Mouse (Mus musculus): ENCODE results near the gene Sec13. TPM values are rescaled to one million over a fixed set of nuclear protein-coding genes. Genes with fewer than 3 reads are reported as not detected.

Gene Sec13
- total RNA-seq (2021) = 100 to 1,000 TPM; 122 to 123 TPM
- long read RNA-seq, experiment 1, transcript Sec13-201 (9 exons, 1,353 nt) = major isoform, 106 of 121 reads
- long read RNA-seq, experiment 1, partial matches to known transcripts = 9 of 121 reads
- long read RNA-seq, experiment 1, other reads (novel, unspliced or antisense) = 6 of 121 reads
- long read RNA-seq, experiment 2, transcript Sec13-201 (9 exons, 1,353 nt) = major isoform, 125 of 151 reads
- long read RNA-seq, experiment 2, partial matches to known transcripts = 13 of 151 reads
- long read RNA-seq, experiment 2, other reads (novel, unspliced or antisense) = 12 of 151 reads

DNA sequence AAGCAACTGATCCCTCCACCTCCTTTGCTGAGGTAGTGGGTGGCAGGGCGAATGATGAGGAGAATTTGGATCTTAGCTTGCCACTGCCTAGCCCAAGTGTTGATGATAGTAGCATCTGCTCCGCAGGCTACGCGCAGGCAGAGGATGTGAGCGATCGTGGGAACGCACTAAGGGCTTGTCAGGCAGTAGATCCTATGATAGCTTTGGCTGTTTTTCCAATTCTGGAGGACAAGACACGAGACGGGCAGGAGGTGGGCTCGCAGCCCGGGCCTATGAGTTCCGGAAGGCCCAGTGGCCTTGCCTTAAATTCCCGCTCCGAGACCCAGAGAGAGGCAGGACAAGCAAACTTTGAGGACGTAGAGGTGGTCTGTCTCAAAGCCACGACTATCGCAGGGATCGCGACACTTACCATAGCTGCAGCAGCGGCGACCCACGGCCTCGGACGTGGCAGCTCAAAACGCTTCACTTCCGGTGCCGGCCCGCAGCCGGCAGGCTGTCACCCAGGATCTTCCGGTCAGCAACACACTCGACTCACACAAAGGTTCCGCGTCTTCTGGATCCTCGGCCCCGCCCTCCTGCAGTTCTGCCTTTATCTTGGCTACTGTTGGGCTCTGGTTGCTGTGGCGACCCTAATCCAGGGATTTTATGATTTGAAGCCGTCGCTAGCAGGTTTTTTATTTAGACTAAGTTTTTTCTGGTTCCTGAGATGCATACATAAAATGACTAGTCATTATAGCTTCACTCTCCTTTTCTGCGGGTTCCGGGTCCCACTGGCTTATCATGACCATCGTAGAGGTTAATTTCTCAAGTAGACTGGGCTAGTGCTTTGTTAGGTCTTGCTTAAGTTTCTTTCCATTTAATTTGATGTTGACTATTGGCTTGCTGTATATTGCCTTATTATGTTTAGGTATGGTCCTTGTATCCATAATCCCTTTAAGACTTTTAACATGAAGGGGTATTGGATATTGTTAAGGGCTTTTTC lies at the start of gene Sec13:
Gene Sec13 (minus strand): TSS at position 508 of the 982 bp plus-strand sequence.
- peak; percentile 57 to 65 for DNase-seq (ENCODE audit: low spot score in 2 of 2)

DNA sequence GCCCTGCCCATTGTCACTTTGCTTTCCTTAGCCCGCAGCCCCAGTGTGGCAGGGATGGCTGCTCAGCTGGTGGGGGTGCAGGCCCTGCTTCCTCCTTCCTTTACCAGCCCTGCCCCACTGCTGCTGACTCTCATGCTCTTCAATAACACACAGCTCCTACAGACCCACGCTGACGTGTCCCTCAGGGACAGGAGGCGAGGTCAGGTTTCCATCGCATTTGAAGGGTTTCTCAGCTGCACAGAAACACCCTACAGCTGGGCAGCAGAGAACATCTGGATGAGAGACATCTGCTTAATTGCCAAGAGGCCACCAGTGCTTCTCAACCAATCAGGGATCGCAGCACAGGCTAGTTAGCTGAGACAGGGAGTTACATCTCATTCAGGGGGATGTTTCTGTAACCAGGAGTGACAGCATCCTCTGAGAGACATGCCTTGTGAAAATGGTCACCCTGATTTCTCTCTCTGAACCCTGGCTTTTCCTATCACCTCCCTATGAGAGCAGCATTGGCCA lies 47.0 kb upstream of the Sec13 start:
- DNase-seq (ENCODE audit: low spot score in 2 of 2) = no peak

GRCm38 (mm10) chr6:113785658-113786057 lies 45.1 kb upstream of the Sec13 start:
- DNase-seq (ENCODE audit: low spot score in 2 of 2) = no peak

- DNase-seq (ENCODE audit: low spot score in 2 of 2) = no peak
Measured at GRCm38 (mm10) chr6:113778229-113778753, 37.7 kb upstream of the Sec13 start.

DNA sequence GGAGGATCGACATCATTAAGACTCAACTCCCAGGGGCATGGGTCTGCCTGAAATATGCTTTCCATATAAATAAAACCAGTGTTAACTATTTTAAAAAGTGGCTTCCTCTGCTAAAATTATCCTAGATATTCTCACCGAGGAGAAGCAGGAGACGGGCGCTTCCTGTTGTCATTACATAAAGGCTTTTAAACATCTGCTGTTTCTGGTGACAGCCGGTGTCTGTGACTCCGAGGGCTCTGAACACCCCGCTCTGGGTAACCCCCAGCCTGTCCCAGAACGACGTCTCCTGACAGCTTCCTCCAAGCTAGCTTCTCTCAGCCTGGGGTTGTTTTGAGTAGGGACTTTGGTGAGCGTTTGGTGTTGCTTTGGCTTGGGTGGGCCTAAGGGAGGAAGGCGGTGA lies 28.3 kb upstream of the Sec13 start:
- no peak for DNase-seq (ENCODE audit: low spot score in 2 of 2)

DNA sequence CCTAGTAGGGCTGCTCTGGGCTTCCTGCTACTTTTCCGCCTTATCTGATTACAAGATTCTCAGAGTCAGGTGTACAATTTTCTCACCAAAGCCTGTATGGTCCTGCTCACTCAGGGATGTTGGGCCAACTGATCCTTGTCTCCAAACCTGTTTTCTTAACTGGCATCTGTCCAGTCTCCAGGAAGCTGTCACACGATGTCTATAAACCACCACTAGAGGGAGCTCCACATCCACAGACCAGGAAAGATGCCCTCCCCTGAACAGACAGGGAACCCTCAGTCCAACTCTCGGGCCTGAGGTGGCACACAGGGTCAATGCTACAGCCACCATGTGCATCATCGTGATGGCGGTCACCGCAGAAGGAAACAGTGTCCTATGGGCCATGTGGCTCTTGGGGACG lies 21.1 kb upstream of the Sec13 start:
- DNase-seq (ENCODE audit: low spot score in 2 of 2) = no peak

DNA sequence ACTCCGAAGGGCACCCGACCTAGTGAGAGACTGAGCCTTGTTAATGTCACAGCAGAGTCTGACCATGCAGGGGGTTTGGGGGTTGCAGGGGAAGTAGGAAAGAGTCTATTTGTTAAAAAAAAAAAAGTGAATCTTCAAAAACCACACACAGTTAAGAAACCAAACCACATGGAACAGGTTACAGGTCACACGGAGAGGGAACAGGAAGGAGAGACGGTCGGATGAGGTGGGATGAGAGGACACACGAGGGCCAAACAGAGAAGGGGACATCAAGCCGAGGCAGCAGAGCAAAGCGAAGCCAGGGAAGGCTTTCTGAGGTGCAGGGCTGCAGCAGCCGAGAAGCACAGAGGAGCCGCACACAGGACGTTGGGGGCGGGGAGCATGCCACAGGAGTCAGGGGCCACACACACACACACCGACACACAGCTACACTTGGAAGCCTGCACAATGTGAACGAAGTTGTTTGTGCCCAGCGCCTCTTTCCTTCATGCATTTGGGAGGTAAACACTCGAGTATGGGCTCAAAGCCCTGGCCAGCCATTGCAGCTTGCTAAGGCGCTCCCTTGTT lies 8.7 kb upstream of the Sec13 start:
- DNase-seq (ENCODE audit: low spot score in 2 of 2) = no peak

DNA sequence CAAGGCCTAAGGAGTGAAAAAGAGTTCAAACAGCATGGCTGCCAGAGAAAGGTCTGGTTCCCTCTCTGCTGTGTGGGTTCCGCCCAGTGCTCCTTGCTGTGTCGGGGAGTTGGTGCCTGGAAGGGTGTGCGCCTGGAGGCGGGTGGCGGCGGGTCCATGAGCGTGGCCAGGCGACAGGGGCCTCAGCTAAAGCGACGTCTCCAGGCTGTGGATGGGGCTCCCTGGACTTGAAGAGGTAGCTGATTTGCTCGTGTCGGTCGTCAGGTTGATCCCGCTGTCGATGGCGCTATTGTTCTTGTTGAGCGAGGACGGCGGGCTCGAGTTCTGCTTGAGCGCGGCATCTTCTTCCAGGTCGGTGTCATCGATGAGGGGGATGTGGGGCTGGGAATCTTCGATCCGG lies 7.8 kb upstream of the Sec13 start:
- no peak for DNase-seq (ENCODE audit: low spot score in 2 of 2)

DNA sequence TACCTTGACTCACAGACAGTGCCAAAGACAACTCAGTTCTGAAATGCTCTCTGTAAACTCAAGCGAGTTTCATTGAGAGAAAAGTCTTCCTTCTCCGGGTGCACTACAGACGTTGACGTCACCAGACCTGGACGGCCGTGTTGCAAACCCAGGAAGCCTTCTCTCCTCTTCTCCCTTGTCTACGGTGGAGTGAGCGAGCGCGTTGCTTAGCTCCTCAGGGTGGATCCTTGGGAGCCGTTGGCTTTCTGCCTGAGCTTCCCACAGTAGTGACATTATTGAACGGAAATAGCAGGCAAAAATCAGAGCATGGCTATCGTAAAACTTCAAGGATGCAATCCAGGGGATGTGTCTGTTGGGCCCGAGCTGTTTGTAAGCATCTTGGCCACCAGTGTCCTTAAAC lies 6.7 kb upstream of the Sec13 start:
- no peak for DNase-seq (ENCODE audit: low spot score in 2 of 2)

DNA sequence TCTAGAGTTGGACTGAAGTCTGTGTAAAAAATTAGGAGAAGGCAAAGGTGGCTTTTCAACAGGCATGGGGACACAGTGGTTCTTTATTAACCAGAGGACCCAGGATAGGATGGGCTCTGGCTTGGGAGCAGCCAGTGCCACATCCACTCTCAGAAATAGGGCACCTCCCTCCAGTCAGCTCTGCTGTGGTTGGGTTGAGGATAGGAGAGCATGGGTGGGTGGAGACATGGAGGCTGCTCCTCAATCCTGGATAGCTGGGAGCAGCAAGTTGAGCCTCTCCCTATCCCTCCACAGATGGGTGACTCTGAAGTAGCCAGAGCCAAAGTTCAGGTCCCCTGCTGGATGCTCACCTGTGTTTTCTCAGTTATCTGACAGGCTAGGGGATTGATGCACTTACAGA lies 4.6 kb upstream of the Sec13 start:
- no peak for DNase-seq (ENCODE audit: low spot score in 2 of 2)

DNA sequence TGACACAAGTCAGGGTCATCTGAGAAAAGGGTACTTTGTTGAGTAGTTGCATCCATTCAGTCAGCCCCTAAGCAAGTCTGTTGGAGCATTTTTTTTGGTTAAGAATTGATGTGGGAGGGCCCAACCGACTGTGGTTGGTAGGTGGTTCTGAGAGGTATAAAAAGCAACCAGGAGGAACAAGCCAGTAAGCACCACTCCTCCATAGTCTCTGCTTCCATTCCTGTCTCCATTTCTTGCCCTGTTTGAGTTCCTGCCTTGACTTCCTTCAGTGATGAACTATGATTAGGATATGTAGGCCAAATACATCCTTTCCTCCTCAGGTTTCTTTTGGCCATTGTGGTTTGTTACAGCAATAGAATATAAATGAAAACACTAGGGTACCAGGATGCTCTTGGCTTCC lies 2.6 kb upstream of the Sec13 start:
- DNase-seq (ENCODE audit: low spot score in 2 of 2) = no peak

- DNase-seq (ENCODE audit: low spot score in 2 of 2) = no peak
Measured at GRCm38 (mm10) chr6:113742321-113742720, 1.8 kb upstream of the Sec13 start.

GRCm38 (mm10) chr6:113741425-113741824 lies 882 bp upstream of the Sec13 start:
- DNase-seq (ENCODE audit: low spot score in 2 of 2) = no peak

GRCm38 (mm10) chr6:113737318-113738046 lies 3.1 kb downstream of the Sec13 start:
- no peak for DNase-seq (ENCODE audit: low spot score in 2 of 2)

DNA sequence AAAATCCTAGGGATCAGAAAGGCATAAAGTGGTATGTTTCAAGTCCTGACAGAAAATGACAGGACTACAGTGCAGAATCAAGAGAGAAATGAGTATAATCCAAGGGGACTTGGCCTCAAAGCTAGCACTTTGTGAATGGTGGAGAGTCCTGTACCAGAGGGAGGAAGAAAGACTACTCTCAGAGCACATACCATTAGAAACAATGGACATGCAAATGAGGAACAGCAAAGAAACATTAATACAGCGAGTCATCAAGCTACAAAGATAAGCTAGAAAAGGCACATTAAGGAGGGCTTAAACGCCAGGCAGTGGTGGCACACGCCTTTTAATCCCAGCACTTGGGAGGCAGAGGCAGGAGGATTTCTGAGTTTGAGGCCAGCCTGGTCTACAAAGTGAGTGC lies 9.2 kb downstream of the Sec13 start:
- no peak for DNase-seq (ENCODE audit: low spot score in 2 of 2)

GRCm38 (mm10) chr6:113728181-113728580 lies 12.4 kb downstream of the Sec13 start:
- DNase-seq (ENCODE audit: low spot score in 2 of 2) = no peak

DNA sequence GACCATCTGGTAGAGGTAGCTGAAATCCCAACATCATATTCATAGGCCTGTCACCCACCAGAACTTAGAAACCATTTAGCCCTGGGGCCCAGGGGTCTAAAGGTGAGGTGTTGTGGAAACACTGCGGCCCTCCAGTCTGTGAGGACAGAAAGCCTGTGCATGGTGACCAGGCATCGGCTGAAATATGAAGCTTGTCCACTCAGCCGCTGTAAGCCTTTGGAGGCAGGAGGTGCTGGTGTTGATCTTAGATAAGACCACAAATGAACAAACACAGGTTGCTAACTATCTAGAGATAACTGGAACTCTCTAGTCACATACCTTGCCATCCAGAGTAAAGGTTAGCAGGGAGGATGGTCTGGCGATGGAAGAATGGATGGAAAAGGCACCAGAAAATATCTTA lies 19.5 kb downstream of the Sec13 start:
- no peak for DNase-seq (ENCODE audit: low spot score in 2 of 2)

GRCm38 (mm10) chr6:113719878-113720277 lies 20.7 kb downstream of the Sec13 start, which contains the start of gene Ghrl:
Gene Ghrl (minus strand): TSS chr6:113719880.
- DNase-seq (ENCODE audit: low spot score in 2 of 2) = no peak

DNA sequence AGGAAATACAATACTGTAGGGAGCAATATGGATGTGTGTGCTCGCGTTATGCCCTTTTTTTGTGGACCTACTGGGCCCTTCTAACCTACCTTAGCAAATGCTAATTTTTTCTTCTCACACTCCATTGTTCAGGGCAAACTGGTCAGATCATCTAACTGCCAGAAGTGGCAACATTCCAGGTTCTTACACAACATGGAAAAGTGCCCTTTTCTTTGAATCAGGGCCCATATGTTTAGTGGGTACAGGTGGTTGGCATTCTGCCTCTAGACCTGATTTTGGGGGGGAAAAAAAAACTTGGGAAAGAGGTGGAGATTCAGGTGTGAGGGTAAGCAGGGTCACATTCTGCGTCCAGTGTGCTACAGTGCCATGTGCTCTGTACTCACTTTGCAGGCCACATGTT lies 23.0 kb downstream of the Sec13 start:
- DNase-seq (ENCODE audit: low spot score in 2 of 2) = no peak

- no peak for DNase-seq (ENCODE audit: low spot score in 2 of 2)
Measured at GRCm38 (mm10) chr6:113714797-113715196, 25.7 kb downstream of the Sec13 start.

DNA sequence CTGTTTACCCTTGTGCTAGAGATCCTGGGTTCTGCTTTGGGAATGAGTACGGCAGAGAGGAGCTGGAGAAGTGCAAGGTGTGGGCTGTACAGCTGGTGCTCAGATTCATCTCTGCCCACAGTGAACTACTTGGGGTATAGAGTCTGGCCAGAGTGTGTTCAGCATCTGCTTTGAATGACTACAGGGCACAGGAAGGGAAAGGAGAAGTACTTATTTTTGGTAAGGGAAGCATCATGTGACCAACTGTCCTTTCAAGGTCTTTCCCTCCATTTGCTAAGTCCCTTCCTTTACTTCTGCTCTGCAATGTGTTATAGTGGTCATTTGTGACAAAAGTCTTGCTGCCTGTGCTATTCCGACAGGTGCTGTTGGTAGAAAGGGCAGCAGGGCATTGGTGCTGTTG lies 26.3 kb downstream of the Sec13 start:
- no peak for DNase-seq (ENCODE audit: low spot score in 2 of 2)

Data from adrenal gland, postnatal 4 days (tissue).